Mouse (Mus musculus): ENCODE results near the gene Wipf1. TPM values are rescaled to one million over a fixed set of nuclear protein-coding genes. Genes with fewer than 3 reads are reported as not detected.

Gene Wipf1
- polyA plus RNA-seq, 1 experiment from 2014 or later, result 8.0 TPM

GRCm38 (mm10) chr2:73380298-73380975 lies 149.1 kb downstream of the Wipf1 start:
- Histone ChIP-seq H3K4me2 (ENCODE audit: low read length) (no peak overlapping the region), H3K9ac (ENCODE audit: low read depth, low read length) (no peak overlapping the region), H3K36me3 (ENCODE audit: insufficient read depth, low read length) (no peaks in the 10 kb centered on the region), H3K27me3 (ENCODE audit: insufficient read depth, low read length) (no peaks in the 10 kb centered on the region), H3K27ac (0 out of 2 replicates have a peak overlapping the region, but pooled peaks have one; percentile 20), H3K4me3 (replicated peaks; ENCODE audit: low read depth, low read length) (no peak overlapping the region), H3K4me1 (replicated peaks; ENCODE audit: insufficient read depth, low read length) (no peaks in the 10 kb centered on the region), H3K9me3 (replicated peaks; ENCODE audit: low read length) (no peaks in the 10 kb centered on the region)
- ATAC-seq (replicated peaks; ENCODE audit: low FRiP score, low read depth), result no peak; the same call in 1 of the 2 replicates
- TF ChIP-seq CTCF (IDR thresholded peaks at IDR 0.05; ENCODE audit: low read depth), result no peak
- DNase-seq (ENCODE audit: low spot score), result peak; percentile 18
- 51% methylated on average over 9 of the region's 9 CpGs for WGBS

GRCm38 (mm10) chr2:73379656-73380055 lies 149.9 kb downstream of the Wipf1 start:
- WGBS, result 64% methylated on average over 5 of the region's 5 CpGs
- no peaks in the 10 kb centered on the region for H3K27me3 ChIP-seq (ENCODE audit: insufficient read depth, low read length)
- H3K36me3 ChIP-seq (ENCODE audit: insufficient read depth, low read length), result no peaks in the 10 kb centered on the region
- H3K4me3 ChIP-seq (replicated peaks; ENCODE audit: low read depth, low read length), result no peak overlapping the region
- TF ChIP-seq CTCF (IDR thresholded peaks at IDR 0.05; ENCODE audit: low read depth), result no peak
- no peaks in the 10 kb centered on the region for H3K4me1 ChIP-seq (replicated peaks; ENCODE audit: insufficient read depth, low read length)
- no peak overlapping the region for H3K27ac ChIP-seq
- ATAC-seq (replicated peaks; ENCODE audit: low FRiP score, low read depth) (no peak), DNase-seq (ENCODE audit: low spot score) (no peak)
- no peak overlapping the region for H3K4me2 ChIP-seq (ENCODE audit: low read length)
- H3K9ac ChIP-seq (ENCODE audit: low read depth, low read length), result no peak overlapping the region
- no peaks in the 10 kb centered on the region for H3K9me3 ChIP-seq (replicated peaks; ENCODE audit: low read length)

Other genes starting within 250 kb of the Wipf1 start
- 15.9 TPM in 2 replicates for gene Scrn3, start 217.1 kb downstream of the Wipf1 start, polyA plus RNA-seq (2015; fragmentation: Nextera tagmentation; extraction: Ambion mirVana)
- 28.5 and 33.8 TPM in 2 replicates for gene Cir1, start 217.0 kb downstream of the Wipf1 start, polyA plus RNA-seq (2015; fragmentation: Nextera tagmentation; extraction: Ambion mirVana)
- 9.4 and 9.8 TPM in 2 replicates for gene Gpr155, start 143.2 kb downstream of the Wipf1 start, polyA plus RNA-seq (2015; fragmentation: Nextera tagmentation; extraction: Ambion mirVana)
- 0.11 and 0.15 TPM in 2 replicates for gene Chrna1, start 50.6 kb upstream of the Wipf1 start, polyA plus RNA-seq (2015; fragmentation: Nextera tagmentation; extraction: Ambion mirVana)
- gene Chn1, start 245.6 kb upstream of the Wipf1 start, polyA plus RNA-seq (2015; fragmentation: Nextera tagmentation; extraction: Ambion mirVana), result 12.4 and 12.9 TPM in 2 replicates